Mouse (Mus musculus) urinary bladder, postnatal 4 days (tissue): ENCODE results near the gene Dand5.

Source experiments
- DNase-seq, 2 experiments: peaks; one replicate each; pipeline ENCODE4 v3.0.0; 2021 to 2022; ENCODE audit warnings: low spot score in 2 of 2

Gene Dand5

DNA sequence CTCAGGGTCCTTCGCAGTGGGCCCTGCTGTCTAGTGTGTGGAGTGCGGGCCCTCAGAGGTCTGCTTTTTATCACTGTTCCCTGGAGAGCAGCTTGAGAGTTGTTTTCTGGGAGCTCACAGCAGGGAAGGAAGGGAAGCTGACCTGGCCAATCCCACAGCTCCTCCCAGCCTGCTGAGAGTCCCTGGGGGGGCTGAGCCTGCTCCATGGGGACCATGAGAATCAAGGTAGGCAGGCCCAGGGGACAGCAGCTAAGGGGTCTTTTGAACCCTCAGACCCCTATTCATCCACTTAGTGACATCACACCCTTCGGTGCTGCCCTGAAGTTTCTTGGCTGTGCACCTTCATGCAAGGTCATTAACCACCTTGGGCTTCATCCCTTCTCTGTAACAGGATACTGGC, at the start of gene Dand5:
Gene Dand5 (minus strand): TSS at position 101 of the 400 bp plus-strand sequence.
- DNase-seq = no peak

DNA sequence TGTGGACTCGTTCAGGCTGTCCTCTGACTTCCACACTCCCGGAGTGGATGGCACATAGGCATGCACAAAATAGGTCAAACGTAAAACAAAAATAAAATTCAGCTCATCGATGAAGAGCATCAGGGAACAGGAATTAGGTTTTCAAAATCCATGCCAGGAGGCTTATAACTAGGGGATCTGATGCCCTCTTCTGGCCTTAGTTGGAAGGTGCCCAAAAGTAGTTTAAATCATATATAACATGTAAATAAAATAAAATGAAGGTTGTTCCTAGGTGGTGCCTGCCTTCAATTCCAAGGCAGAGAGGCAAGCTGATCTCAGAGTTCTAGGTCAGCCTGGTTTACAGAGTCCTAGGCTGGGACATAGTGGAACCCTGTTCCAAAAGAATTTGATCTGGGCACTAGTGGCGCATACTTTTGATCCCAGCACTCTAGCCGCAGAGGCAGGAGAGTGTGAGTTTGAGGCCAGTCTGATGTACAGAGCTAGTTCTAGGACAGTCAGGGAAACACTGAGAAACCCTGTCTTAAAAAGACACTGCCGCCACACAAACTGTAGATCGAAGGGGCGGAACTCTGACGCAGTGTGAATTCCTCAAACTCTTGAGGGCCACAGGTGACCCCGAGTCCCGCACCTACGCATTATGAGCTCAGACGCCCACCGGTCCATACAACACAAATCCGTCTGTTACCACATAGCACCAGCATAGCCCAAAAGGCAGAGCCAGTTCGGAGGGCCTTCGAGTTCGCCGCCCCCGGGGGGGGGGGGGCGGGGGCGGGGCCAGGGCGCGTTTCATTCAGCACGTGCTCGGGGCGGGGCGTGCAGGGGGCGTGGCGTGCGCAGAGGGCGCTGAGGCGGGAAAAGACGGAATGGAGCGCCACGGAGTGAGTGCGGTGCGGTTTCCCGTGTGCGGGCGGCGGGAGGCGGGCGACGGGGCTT, 49.0 kb upstream of the Dand5 start, which contains the start of gene Syce2:
Gene Syce2 (plus strand): TSS at position 736 of the 933 bp plus-strand sequence.
- peak; percentile 71 to 87 for DNase-seq

DNA sequence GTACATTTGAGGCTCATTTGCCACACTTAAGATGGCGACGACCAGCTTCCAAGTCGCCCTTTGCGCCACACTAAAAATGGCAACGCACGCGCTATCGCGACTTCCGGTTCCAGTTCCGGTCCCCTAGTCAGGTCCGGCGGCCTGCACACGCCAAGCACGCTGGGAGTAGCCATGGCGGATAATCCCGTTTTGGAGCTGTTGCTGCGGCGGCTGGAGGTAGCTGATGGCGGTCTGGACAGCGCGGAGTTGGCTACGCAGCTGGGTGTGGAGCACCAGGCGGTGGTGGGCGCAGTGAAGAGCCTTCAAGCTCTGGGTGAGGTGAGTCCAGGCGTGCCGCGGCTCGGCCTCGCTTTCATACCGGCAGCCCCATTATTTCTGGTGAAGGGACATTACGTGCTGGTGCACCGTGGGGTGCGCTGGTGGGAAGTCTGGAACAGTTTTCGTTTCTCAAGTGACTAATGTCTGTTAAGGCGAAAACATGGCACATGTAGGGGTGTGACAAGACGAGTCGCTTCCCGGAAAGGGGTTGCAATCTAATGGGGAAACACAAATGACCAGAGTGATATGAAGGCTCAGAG, 34.3 kb upstream of the Dand5 start, which contains the start of gene Farsa:
Gene Farsa (plus strand): TSS at position 126 of the 578 bp plus-strand sequence.
- peak; percentile 87 to 92 for DNase-seq

DNA sequence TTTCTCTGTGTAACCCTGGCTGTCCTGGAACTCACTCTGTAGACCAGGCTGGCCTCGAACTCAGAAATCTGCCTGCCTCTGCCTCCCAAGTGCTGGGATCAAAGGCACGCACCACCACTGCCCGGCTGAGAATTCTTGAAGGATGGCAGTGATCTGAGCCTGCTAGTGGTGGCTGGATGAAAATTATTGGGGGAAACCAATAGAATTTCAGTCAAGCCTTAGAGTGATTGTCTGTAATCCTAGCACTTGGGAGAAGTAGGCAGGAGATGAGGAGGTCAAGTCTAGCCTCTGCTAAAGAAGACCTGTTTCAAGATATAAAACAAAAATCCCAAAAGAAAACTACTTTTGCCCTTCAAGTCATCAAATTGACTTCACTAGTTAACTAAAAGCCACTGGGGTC, 33.8 kb upstream of the Dand5 start:
- no peak for DNase-seq

DNA sequence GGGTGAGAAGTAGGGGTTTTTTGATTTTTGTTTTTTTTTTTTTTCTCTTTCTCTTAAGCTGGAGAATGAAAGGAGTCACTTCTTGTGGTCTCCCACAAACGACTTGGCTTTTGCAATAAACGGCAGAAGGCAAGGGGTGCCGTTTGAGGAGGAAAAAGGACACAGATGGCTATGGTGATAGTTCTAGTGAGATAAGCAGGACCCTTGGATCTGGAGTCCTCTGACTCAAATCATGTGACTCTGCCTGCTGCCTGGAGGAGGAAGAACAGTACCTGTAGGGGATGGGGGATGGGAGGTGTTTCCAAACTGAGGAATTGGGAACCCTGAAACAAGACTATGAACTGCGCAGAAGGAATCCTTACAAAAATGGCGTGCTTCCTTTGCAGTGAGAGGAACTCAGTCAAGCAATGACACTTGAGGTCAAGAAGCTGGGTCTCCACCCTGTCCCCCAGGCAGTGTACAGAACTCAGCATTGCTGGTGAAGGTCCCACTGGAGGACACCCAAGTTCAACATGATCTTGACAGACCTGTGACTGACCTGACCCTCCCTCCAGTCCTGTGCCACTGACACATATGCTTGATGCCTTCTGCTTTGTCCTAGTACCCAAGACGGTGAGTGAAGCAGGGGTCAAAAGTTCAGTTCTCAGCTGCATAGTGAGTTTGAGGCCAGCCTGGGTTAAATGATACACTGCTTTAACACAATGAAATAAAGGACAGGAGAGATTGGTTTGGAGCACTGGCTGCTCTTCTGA, 25.2 kb upstream of the Dand5 start:
- DNase-seq = no peak

DNA sequence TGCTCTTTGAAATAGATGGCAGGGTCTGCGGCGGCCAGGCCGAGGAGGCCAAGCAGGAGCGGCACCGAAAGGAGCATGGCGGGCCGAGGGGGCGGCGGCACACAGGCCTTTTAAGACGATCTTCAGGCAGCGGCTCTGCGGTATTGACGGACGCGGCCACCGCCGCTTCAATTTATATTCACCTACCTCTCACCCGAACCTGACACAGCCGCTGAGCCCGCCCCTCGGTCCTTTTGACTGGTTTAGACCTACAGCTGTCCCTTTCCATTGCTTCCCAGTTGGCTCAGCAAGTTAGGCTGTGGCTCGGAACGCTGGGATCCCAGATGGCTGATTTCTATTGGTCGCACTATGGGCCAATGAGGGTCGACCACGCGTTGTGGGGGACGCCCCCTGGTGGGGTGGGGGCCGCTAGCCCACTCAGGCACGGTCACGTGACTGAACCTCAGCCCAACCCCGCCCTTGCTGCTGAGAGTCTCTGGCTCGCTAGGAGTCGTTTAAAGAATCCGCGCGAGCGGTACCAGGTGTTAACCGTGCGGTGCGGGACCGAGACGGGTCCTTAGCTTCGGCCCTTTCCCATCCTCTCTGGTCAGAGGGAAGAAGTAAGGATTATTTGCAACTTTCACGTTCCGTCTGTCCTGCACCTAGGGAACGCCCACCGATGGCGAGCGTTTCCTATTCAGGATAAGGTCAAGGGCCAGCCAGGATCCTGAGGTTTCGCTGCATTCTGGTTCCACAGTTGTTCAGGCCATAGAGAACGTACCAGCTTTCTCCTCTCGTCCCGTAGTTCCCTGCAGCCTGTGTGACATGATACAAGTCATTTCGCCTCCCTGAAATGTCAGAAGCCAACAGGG, 24.3 kb upstream of the Dand5 start, which contains the start of gene Calr:
Gene Calr (minus strand): TSS at position 213 of the 851 bp plus-strand sequence.
- peak; percentile 99 for DNase-seq

DNA sequence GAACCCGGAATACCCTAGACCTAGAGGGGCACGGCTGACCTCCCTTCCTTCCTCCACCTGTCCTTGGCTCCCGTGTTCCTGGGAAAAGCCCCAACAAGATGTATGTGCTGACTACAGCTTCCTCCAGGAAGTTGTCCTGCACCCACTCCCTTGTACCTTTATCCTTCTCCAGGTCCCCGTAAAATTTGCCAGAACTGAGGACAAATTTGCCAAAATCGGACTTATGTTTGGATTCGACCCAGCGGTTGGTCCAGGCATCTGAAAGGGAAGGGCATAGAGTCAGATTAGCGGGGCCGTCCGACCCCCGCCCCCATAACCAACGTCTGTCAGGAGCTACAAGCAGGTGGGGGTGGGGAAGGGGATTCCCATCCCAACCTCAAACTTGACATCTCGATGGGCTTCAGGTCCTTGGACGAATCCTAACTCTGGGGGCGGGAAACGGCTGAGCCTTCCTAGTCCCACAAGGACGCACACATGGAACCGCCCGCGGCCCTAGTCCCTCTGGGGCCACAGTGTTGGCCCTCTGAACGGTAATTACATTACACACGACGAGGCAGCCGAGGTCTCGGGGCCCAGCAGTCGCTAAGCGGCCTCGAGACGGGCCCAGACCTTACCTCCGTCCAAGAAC, 23.6 kb upstream of the Dand5 start:
- DNase-seq = no peak

DNA sequence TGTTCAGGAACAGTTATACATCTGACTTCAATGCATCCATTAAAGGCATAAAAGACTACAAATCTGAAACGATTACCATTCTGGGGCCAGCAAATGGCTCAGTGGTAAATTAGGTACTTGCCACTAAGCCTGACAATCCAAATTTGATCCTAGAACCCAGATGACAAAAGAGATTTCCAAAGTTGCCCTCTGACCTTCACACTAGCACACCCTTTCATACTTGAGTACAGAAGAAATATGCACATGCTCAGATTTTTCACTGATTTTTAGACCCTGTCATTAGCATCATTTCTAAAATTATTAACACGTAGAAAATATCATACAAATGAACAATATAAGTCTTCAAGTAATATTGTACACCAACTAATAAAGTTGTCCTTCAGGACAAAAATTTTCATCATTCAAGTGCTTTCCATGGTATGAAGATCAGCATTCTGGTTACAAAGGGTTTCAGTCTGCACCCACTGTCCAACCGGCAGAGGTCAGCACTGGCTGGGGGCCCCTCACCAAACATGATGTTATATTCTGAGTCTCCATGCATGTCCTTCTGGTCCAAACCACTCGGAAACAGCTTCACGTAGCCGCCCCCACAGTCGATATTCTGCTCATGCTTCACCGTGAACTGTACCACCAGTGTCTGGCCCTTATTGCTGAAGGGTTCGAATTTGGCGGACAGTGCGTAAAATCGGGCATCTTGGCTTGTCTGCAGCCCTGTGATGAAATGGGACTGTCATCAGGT, 22.9 kb upstream of the Dand5 start:
- DNase-seq = no peak

DNA sequence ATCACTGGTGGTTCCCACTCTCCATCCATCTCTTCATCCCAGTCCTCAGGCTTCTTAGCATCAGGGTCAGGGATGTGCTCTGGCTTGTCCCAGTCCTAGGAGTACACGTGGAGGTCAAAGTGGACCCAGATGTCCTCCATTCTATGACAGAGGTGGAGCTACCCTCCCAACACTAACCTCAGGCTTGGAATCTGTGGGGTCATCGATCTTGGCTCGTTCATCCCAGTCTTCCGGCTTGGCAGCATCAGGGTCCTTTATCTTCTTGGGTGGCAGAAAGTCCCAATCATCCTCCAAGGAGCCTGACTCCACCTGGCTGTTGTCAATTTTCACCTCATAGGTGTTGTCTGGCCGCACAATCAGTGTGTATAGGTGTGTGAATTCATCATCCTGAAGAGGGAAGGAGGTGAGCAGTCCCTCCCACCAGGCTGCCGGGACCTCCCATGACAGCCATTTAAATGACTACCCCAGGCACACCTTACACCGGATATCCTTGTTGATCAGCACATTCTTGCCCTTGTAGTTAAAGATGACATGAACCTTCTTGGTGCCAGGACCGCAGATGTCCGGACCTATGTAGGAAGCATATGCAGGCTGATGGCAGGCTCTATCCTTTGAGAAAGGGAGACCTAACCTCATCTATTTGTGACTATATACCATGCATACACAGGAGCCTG, 21.9 kb upstream of the Dand5 start:
- DNase-seq = no peak

DNA sequence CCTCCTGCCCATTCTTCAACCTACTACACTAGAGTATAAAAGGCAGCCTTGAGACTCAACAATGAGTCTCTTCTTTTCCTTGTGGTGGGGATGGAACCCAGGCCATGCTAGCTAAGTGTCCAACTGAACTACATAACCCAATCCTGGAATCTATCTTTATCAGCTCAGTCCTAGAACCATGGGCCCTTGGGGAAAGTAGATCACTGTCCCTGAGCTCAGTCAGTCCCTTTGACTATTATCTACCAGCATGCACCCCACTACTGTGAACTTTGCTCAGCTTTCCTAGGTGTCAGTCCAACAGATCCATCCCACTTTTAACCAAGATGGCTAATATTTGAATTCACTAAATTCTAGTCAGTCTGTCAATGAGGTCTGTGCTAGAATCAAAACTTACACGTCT, 18.9 kb upstream of the Dand5 start:
- DNase-seq = no peak

DNA sequence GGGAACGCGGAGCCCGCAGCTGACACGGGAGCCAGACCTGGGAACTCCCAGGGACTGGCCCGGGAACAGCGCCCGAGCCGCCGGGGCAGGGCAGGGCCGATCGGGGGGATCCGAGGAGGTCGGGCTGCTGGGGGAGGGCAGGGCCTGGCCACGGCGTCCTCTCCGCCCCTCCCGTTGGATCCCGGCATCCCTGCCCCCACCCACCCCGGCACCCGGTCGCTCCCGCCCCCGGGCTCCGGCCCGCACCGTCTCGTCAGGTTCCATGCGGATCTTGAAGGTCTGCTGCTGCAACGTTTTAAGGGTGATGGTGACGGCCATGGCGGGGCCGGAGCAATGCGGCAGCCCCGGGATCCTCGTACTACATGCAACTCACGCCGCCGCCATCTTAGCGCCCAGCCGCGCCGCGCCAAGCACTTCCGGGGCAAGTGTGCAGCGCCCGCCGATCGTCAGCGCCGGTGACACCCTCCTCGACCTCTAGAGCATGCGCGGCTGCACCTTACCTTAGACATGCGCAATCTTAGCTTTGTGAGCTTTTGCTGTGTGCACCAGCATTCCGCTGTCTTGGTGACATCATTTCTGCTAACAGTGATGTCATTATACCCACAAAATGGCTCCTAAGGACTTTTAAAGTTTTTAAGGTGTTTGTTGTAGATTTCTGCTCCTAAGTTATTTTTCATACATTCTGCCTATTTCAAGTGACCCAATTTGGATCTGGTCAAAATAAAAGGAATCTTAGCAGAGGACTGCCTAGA, 17.8 kb upstream of the Dand5 start, which contains the start of gene Rad23a:
Gene Rad23a (minus strand): TSS at position 418 of the 752 bp plus-strand sequence.
- peak; percentile 87 to 91 for DNase-seq

DNA sequence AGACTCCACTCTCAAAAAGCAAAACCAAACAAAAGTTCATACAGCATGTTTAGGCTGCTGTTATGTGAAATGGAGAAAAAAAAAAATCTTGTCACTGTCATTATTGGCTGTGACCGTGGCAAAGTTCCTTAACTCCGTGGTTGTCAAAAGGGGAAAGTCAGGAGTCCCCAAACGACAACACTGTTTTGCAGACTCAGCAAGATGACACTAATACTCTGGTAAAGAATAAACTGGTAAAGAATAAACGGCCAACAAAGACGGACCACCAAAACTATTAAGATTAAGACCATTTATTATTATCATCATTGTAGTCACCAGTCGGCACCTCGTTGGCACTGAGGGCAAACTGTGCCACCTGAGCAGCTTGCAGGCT, 17.2 kb upstream of the Dand5 start:
- DNase-seq = no peak

DNA sequence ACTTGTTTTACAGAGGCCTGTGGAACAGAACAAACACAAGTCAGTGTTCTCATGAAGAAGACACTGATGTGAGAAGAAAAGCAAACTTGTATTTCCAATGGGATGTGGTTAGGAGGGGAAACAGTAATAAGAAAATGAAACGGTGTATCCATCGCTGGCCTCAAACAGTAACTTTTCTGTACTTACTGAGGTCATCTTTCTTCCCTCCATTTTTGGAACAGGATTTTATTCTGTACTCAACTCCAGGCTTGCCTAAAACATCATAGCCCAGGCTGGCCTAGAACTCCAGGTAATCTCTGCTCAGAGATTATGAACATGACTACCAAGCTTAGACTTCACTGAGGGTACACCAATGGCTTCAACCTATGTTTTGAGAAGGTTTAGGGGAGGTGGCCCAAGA, 16.8 kb upstream of the Dand5 start:
- no peak for DNase-seq

DNA sequence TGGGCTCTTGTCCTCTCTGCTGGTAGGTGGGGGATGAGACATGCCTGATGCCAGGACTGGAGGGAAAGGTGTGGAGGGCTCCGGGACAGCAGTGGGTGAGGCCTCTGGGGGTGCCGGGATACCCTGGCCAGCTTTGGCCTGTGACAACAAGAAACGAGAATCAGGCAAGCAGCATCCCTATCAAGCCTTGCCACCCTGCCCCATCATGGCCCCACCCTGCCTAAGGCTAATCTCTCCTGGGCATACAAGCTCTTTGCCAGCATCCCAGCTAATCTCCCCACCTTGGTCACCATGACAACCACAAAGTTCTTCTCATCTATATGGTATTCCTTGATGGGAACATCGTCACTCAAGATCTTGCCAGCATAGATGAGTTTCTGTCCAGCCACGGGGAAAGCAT, 15.9 kb upstream of the Dand5 start:
- no peak for DNase-seq

DNA sequence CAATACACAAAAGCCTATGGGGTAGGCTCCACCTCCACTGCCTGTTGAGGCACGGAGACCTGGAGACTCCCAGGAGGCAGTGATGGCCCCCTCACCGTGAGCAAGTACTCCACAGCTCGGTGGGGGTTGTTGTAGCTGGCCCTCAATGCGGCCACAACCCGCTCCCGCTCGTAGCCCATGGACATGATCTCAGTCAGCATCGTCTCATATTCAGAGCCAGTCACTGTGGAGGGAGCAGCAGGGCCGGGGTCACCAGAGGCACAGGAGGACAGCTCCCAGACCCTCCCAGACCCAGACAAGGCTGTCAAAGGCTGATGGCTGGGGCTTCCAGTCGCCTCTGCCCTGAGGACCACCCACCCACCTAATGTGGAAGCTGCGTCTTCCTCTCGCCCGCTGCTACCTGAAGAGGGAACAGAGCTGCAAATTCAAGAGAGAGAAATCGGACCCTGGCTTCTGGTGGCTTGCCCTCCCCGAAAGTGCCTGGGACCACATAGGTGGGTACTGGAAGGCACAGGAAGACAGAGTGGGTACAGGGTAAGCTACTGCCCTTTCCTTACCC, 15.4 kb upstream of the Dand5 start:
- DNase-seq = no peak

DNA sequence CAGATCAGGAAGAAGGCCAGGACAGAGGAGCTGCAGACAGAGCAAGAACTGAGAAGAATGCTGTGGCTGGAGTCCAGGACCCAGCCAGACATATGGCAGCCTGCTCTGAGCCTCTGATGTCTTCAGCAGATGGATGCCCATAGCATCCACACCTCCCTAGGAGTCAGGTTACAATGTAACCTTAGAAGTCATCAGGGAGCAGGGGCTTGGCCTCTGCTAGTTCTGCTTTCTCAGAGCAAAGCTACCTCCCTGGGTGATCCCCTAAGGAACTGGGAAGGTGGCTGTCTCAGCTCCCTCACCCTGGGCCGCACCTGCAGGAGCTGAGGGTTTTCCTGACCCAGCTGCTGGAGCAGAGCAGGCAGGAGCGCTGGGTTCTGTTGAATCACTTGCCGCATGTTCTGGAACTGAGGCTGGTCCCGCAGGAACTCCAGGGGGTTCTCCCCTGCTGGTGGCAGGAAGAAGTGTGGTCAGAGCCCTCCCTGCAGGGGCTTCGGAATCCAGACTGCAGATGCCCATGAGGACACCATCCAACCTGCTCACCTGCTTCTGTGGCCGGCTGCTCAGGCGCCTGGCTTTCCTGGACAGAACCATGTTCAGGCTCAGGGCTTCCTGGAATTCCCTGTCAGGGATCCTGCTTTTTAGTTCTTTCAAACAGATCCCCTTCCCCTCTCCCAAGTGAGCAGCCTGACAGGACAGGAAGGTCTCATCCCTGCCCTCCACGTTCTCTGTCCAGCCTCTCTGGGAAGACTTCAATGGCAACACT, 14.7 kb upstream of the Dand5 start:
- no peak for DNase-seq
